Mouse (Mus musculus) right cerebral cortex, postnatal 10 days (tissue): ENCODE measurements around the gene Rbm14.
A peak's percentile ranks its signal among the peaks of the same experiment; 100 is the strongest.

Experiments used
- DNase-seq, 2 experiments: peaks; one replicate each; pipeline ENCODE4 v3.0.0; 2021; ENCODE audit warnings: low spot score in 2 of 2

The Rbm14 gene

GRCm38 (mm10) chr19:4811063-4811908, at the start of gene Rbm14, which contains the start of gene Gm21992:
Gene Rbm14, minus strand, starts transcription at chr19:4811634.
Gene Gm21992, minus strand, starts transcription at chr19:4811612.
- DNase-seq: peak; percentile 99

- DNase-seq: no peak
These were observed 47.6 kb upstream of the Rbm14 start for GRCm38 (mm10) chr19:4859081-4859480.

GRCm38 (mm10) chr19:4855951-4856350, 44.5 kb upstream of the Rbm14 start:
- no peak for DNase-seq

GRCm38 (mm10) chr19:4855470-4855820, 44.0 kb upstream of the Rbm14 start:
- DNase-seq: no peak

- peak; percentile 94 for DNase-seq
These were observed 43.4 kb upstream of the Rbm14 start, which contains the start of gene Ctsf for GRCm38 (mm10) chr19:4854552-4855469. Gene Ctsf, plus strand, starts transcription at chr19:4855130.

GRCm38 (mm10) chr19:4850281-4850680, 38.8 kb upstream of the Rbm14 start:
- DNase-seq: no peak

GRCm38 (mm10) chr19:4849800-4850199, 38.4 kb upstream of the Rbm14 start:
- DNase-seq: no peak

- DNase-seq: no peak
These were observed 36.1 kb upstream of the Rbm14 start for GRCm38 (mm10) chr19:4847490-4847889.

- DNase-seq: no peak
These were observed 34.4 kb upstream of the Rbm14 start for GRCm38 (mm10) chr19:4845846-4846245.

- no peak for DNase-seq
These were observed 31.2 kb upstream of the Rbm14 start for GRCm38 (mm10) chr19:4842611-4843010.

GRCm38 (mm10) chr19:4840848-4841247, 29.4 kb upstream of the Rbm14 start:
- no peak for DNase-seq

GRCm38 (mm10) chr19:4839149-4839548, 27.7 kb upstream of the Rbm14 start, which contains the start of the genes Ccs and Ccdc87:
Gene Ccs, minus strand, starts transcription at chr19:4839332.
Gene Ccdc87, plus strand, starts transcription at chr19:4839366.
- DNase-seq: peak; percentile 97 to 98

GRCm38 (mm10) chr19:4838526-4839140, 27.2 kb upstream of the Rbm14 start:
- no peak for DNase-seq

GRCm38 (mm10) chr19:4837049-4837448, 25.6 kb upstream of the Rbm14 start:
- no peak for DNase-seq

GRCm38 (mm10) chr19:4836096-4836495, 24.7 kb upstream of the Rbm14 start:
- no peak for DNase-seq

GRCm38 (mm10) chr19:4833977-4834376, 22.5 kb upstream of the Rbm14 start:
- no peak for DNase-seq

- DNase-seq: peak; percentile 73 to 78
These were observed 17.7 kb upstream of the Rbm14 start for GRCm38 (mm10) chr19:4829156-4829555.

GRCm38 (mm10) chr19:4828444-4829114, 17.1 kb upstream of the Rbm14 start:
- no peak for DNase-seq

GRCm38 (mm10) chr19:4820678-4821303, 9.4 kb upstream of the Rbm14 start:
- peak; percentile 88 to 89 for DNase-seq

GRCm38 (mm10) chr19:4817182-4817835, 5.9 kb upstream of the Rbm14 start:
- DNase-seq: no peak
